Mouse (Mus musculus): ENCODE results near the gene Malsu1.

Malsu1 gene

GRCm38 (mm10) chr6:49073304-49074116 lies at the start of gene Malsu1:
Malsu1 (plus strand) TSS chr6:49073795.
- DNase-seq: peak; percentile 92

- DNase-seq: no peak
These were observed 48.3 kb upstream of the Malsu1 start for GRCm38 (mm10) chr6:49025290-49025689.

- DNase-seq: no peak
These were observed 47.1 kb upstream of the Malsu1 start for GRCm38 (mm10) chr6:49026496-49026895.

GRCm38 (mm10) chr6:49028019-49028418 lies 45.6 kb upstream of the Malsu1 start:
- DNase-seq: no peak

GRCm38 (mm10) chr6:49028708-49029107 lies 44.9 kb upstream of the Malsu1 start:
- DNase-seq: no peak

- DNase-seq: no peak
These were observed 42.4 kb upstream of the Malsu1 start for GRCm38 (mm10) chr6:49031230-49031629.

- no peak for DNase-seq
These were observed 40.8 kb upstream of the Malsu1 start for GRCm38 (mm10) chr6:49032783-49033182.

GRCm38 (mm10) chr6:49036275-49037267 lies 37.0 kb upstream of the Malsu1 start, which contains the start of gene Gpnmb:
Gpnmb (plus strand) TSS chr6:49036546.
- DNase-seq: peak; percentile 26

- no peak for DNase-seq
These were observed 36.3 kb upstream of the Malsu1 start for GRCm38 (mm10) chr6:49037268-49037662.

- peak; percentile 62 for DNase-seq
These were observed 34.0 kb upstream of the Malsu1 start for GRCm38 (mm10) chr6:49039470-49040180.

GRCm38 (mm10) chr6:49046502-49046901 lies 27.1 kb upstream of the Malsu1 start:
- no peak for DNase-seq

GRCm38 (mm10) chr6:49046976-49047375 lies 26.6 kb upstream of the Malsu1 start:
- no peak for DNase-seq

- DNase-seq: no peak
These were observed 25.7 kb upstream of the Malsu1 start for GRCm38 (mm10) chr6:49047848-49048247.

- DNase-seq: no peak
These were observed 25.2 kb upstream of the Malsu1 start for GRCm38 (mm10) chr6:49048395-49048794.

GRCm38 (mm10) chr6:49050677-49051410 lies 22.8 kb upstream of the Malsu1 start:
- no peak for DNase-seq

- DNase-seq: no peak
These were observed 21.4 kb upstream of the Malsu1 start for GRCm38 (mm10) chr6:49052191-49052590.

GRCm38 (mm10) chr6:49055256-49055733 lies 18.3 kb upstream of the Malsu1 start:
- DNase-seq: no peak

- DNase-seq: no peak
These were observed 17.6 kb upstream of the Malsu1 start for GRCm38 (mm10) chr6:49056009-49056408.

- DNase-seq: peak; percentile 68
These were observed 16.3 kb upstream of the Malsu1 start for GRCm38 (mm10) chr6:49057053-49058021.

- DNase-seq: no peak
These were observed 5.2 kb upstream of the Malsu1 start for GRCm38 (mm10) chr6:49068361-49068760.

GRCm38 (mm10) chr6:49074117-49074490 lies 509 bp downstream of the Malsu1 start:
- peak; percentile 13 for DNase-seq
